Mouse (Mus musculus) midbrain, embryonic 13.5 days (tissue): Measurements from ENCODE around the gene Poc5. TPM values are rescaled to one million over a fixed set of nuclear protein-coding genes. Genes with fewer than 3 reads are reported as not detected.

ENCODE experiments used
- ATAC-seq: fragments of 200-750 bp; cut with Nextera tagmentation; 2 replicates; pipeline ENCODE4 v1.8.0; 2017; ENCODE audit warnings: mild to moderate bottlenecking, moderate TSS enrichment, moderate library complexity
- H3K27ac ChIP-seq: fragments of 300-500 bp; sonication (generic); 2 replicates; pipeline ENCODE4 v1.5.1; 2015; ENCODE audit warnings: inconsistent platforms, mild to moderate bottlenecking, moderate library complexity
- H3K27me3 ChIP-seq: fragments of 300-500 bp; sonication (generic); 2 replicates; pipeline ENCODE4 v1.6.1; 2015; ENCODE audit warnings: mild to moderate bottlenecking, inconsistent platforms
- H3K36me3 ChIP-seq: fragments of 300-500 bp; sonication (generic); 2 replicates; pipeline ENCODE4 v1.6.1; 2015; ENCODE audit warnings: mild to moderate bottlenecking, inconsistent platforms
- H3K4me1 ChIP-seq: fragments of 300-500 bp; sonication (generic); replicated peaks from 2 replicates; pipeline ENCODE4 v1.6.1; 2015; ENCODE audit warnings: inconsistent platforms
- H3K4me2 ChIP-seq: fragments of 300-500 bp; sonication (generic); replicated peaks from 2 replicates; pipeline ENCODE4 v1.6.1; 2015; ENCODE audit warnings: moderate library complexity, mild to moderate bottlenecking, inconsistent platforms
- H3K4me3 ChIP-seq: fragments of 300-500 bp; sonication (generic); replicated peaks from 2 replicates; pipeline ENCODE4 v1.5.1; 2015; ENCODE audit warnings: mild to moderate bottlenecking, inconsistent platforms
- H3K9ac ChIP-seq: fragments of 300-500 bp; sonication (generic); replicated peaks from 2 replicates; pipeline ENCODE4 v1.6.1; 2015; ENCODE audit warnings: mild to moderate bottlenecking, inconsistent platforms
- H3K9me3 ChIP-seq: fragments of 300-500 bp; sonication (generic); 2 replicates; pipeline ENCODE4 v1.6.1; 2016; ENCODE audit warnings: mild to moderate bottlenecking, inconsistent platforms
- WGBS: fragments of 180-500 bp; shearing (Covaris S2); methylation state at CpG from one replicate; pipeline ENCODE4 v1.1.7; 2015; 5-methylcytosine and 5-hydroxymethylcytosine counted together
- polyA plus RNA-seq: library from polyadenylated mRNA; unstranded; fragments of >200 nt; fragmentation: Nextera tagmentation; extraction: Ambion mirVana; gene quantifications from 2 replicates; pipeline ENCODE4 v1.2.1, GENCODE M21; 2015

Poc5 gene
- 22.5 and 23.3 TPM in 2 replicates for polyA plus RNA-seq

DNA sequence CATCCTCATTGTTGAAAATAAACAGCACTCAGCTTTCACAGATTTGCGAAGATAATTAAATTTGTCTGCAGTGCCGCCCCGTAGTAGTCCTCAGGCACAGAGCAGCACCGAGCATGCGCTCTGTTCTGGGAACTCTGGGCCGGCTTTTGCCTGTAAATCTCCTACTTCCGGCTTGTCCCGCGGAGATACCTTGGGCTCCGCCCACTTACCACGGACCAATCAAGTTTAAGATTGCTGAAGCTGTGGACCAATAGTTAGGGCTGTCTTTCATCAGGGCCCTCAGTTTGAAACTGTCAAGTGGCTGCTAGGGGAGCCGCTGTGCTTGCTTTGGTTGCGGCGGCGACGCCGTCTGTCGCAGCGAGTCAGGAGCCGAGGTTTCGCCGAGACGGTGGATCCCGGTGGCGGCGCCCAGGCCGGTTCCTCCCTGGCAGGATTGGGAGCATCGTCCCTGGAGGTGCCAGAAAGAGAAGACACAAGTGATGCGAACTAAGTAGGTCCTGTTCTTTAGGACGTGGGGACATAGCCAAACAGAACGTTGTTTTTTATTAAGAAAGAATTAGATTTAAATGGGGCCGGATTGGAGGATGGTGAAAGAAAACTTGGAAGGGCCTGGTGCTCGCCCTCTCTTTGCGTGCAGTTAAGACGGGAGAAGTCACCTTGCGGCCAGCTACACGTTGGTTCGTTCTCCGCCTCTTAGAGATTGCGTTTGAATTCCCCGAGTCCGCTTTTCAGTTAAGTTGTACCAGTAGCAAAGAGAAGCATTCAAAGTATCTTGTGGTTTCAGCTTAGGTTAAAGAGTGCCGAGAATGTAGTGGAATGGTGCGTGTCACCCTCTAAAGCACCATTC lies at the start of gene Poc5:
Gene Poc5, plus strand, starts transcription at position 253 of the 847 bp plus-strand sequence.
- ATAC-seq = peak; percentile 100
- H3K9me3 ChIP-seq = no peaks in the 10 kb centered on the region
- H3K4me1 ChIP-seq = peaks cover 13% of the 10 kb centered on the region
- peaks cover 24% of the 10 kb centered on the region for H3K36me3 ChIP-seq
- under 1% methylated on average over 44 of the region's 44 CpGs for WGBS
- H3K9ac ChIP-seq = peak within 1 kb of the TSS; percentile 72
- peak within 1 kb of the TSS; percentile 76 for H3K4me2 ChIP-seq
- peak within 1 kb of the TSS; percentile 78 for H3K4me3 ChIP-seq
- no peaks in the 10 kb centered on the region for H3K27me3 ChIP-seq
- H3K27ac ChIP-seq = 0 out of 2 replicates have a peak within 1 kb of the TSS, but pooled peaks have one; percentile 48

- Histone ChIP-seq H3K4me2 (no peak overlapping the region), H3K27ac (no peak overlapping the region), H3K9ac (no peak overlapping the region), H3K4me3 (no peak overlapping the region), H3K4me1 (no peaks in the 10 kb centered on the region), H3K36me3 (no peaks in the 10 kb centered on the region), H3K27me3 (no peaks in the 10 kb centered on the region), H3K9me3 (no peaks in the 10 kb centered on the region)
- 68% methylated on average over 3 of the region's 3 CpGs for WGBS
- ATAC-seq = no peak
These were observed 46.6 kb upstream of the Poc5 start for GRCm38 (mm10) chr13:96341461-96341860.

- Histone ChIP-seq H3K9me3 (no peaks in the 10 kb centered on the region), H3K27ac (no peak overlapping the region), H3K36me3 (no peaks in the 10 kb centered on the region), H3K4me1 (no peaks in the 10 kb centered on the region), H3K9ac (no peak overlapping the region), H3K4me2 (no peak overlapping the region), H3K4me3 (no peak overlapping the region), H3K27me3 (no peaks in the 10 kb centered on the region)
- WGBS = 85% methylated on average over 6 of the region's 6 CpGs
- no peak for ATAC-seq
These were observed 43.3 kb upstream of the Poc5 start for GRCm38 (mm10) chr13:96344778-96345177.

DNA sequence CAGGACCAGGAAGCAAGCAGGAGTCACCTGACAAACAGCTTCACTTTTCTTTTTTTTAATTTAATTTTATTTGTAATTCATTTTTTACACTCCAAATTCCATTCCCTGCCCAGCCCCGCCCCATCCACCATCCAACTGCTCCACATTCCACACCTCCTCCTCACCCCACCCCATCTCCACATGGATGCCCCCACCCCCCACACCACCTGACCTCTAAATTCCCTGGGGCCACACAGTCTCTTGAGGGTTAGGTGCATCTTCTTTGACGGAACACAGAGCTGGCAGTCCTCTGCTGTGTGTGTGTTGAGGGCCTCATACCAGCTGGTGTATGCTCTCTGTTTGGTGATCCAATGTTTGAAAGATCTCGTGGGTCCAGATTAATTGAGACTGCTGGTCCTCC lies 41.5 kb upstream of the Poc5 start:
- no peaks in the 10 kb centered on the region for H3K27me3 ChIP-seq
- H3K9me3 ChIP-seq = no peaks in the 10 kb centered on the region
- no peaks in the 10 kb centered on the region for H3K4me1 ChIP-seq
- no peak for ATAC-seq
- no peak overlapping the region for H3K4me3 ChIP-seq
- H3K36me3 ChIP-seq = no peaks in the 10 kb centered on the region
- no peak overlapping the region for H3K4me2 ChIP-seq
- H3K9ac ChIP-seq = no peak overlapping the region
- H3K27ac ChIP-seq = no peak overlapping the region
- WGBS = 60% methylated on average over 3 of the region's 3 CpGs

- no peak for ATAC-seq
- H3K4me1 ChIP-seq = no peaks in the 10 kb centered on the region
- no peak overlapping the region for H3K4me3 ChIP-seq
- H3K27ac ChIP-seq = peak overlapping the region; percentile 61; the same call in 1 of the 2 replicates
- no peaks in the 10 kb centered on the region for H3K27me3 ChIP-seq
- no peak overlapping the region for H3K9ac ChIP-seq
- H3K36me3 ChIP-seq = no peaks in the 10 kb centered on the region
- H3K9me3 ChIP-seq = no peaks in the 10 kb centered on the region
- no peak overlapping the region for H3K4me2 ChIP-seq
- 82% methylated on average over 6 of the region's 6 CpGs for WGBS
These were observed 37.9 kb upstream of the Poc5 start for GRCm38 (mm10) chr13:96350207-96350606.

DNA sequence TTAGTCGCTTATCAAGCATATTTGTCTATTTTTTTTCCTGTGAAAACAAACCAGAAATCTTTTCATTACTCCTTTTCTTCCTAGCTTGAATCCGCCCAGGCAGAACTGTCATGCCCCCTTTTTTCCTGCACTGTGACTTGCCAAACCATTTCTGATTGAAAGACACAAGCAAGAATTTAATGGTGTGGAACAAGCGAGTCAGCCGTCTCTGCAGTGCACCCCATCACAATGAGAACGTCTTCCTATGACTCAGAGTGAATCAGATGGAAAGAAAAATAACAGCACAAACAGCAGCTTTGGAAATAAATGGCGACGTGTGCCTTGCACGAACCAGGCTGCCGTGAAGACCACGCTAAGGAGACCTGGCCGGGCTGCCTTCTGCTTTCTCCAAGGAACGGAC lies 36.8 kb upstream of the Poc5 start:
- no peaks in the 10 kb centered on the region for H3K9me3 ChIP-seq
- ATAC-seq = 0 out of 2 replicates have a peak, but pooled peaks have one; percentile 45
- no peaks in the 10 kb centered on the region for H3K4me1 ChIP-seq
- no peaks in the 10 kb centered on the region for H3K27me3 ChIP-seq
- H3K27ac ChIP-seq = peak overlapping the region; percentile 61
- 66% methylated on average over 12 of the region's 12 CpGs for WGBS
- no peak overlapping the region for H3K9ac ChIP-seq
- H3K4me2 ChIP-seq = no peak overlapping the region
- no peaks in the 10 kb centered on the region for H3K36me3 ChIP-seq
- no peak overlapping the region for H3K4me3 ChIP-seq

GRCm38 (mm10) chr13:96375519-96375918 lies 12.6 kb upstream of the Poc5 start:
- Histone ChIP-seq H3K27me3 (no peaks in the 10 kb centered on the region), H3K36me3 (no peaks in the 10 kb centered on the region), H3K9ac (no peak overlapping the region), H3K27ac (no peak overlapping the region), H3K4me2 (no peak overlapping the region), H3K4me1 (no peaks in the 10 kb centered on the region), H3K9me3 (no peaks in the 10 kb centered on the region; the same call in 1 of the 2 replicates), H3K4me3 (no peak overlapping the region)
- no peak for ATAC-seq
- WGBS = 11% methylated on average over 2 of the region's 2 CpGs

DNA sequence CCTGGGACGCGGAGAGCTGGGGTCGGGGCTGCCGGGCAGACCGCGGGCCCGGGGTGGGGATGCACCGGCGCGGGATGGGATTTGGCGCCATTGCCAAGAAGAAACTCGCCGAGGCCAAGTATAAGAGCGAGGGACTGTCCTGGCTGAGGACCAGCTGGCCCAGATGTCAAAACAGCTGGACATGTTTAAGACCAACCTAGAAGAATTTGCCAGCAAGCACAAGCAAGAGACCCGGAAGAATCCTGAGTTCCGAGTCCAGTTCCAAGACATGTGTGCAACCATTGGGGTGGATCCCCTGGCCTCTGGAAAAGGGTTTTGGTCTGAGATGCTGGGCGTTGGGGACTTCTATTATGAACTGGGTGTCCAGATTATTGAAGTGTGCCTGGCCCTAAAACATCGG lies 11.2 kb upstream of the Poc5 start:
- no peak for ATAC-seq
- Histone ChIP-seq H3K36me3 (no peaks in the 10 kb centered on the region), H3K4me1 (no peaks in the 10 kb centered on the region), H3K27me3 (no peaks in the 10 kb centered on the region), H3K4me3 (no peak overlapping the region), H3K4me2 (no peak overlapping the region), H3K27ac (no peak overlapping the region), H3K9me3 (no peaks in the 10 kb centered on the region), H3K9ac (no peak overlapping the region)
- WGBS = 93% methylated on average over 18 of the region's 18 CpGs

- WGBS = 83% methylated on average over 4 of the region's 4 CpGs
- H3K9ac ChIP-seq = no peak overlapping the region
- no peak for ATAC-seq
- no peaks in the 10 kb centered on the region for H3K4me1 ChIP-seq
- no peaks in the 10 kb centered on the region for H3K36me3 ChIP-seq
- no peak overlapping the region for H3K4me3 ChIP-seq
- no peak overlapping the region for H3K27ac ChIP-seq
- H3K4me2 ChIP-seq = no peak overlapping the region
- no peaks in the 10 kb centered on the region for H3K27me3 ChIP-seq
- no peaks in the 10 kb centered on the region; the same call in 1 of the 2 replicates for H3K9me3 ChIP-seq
These were observed 10.2 kb upstream of the Poc5 start for GRCm38 (mm10) chr13:96377883-96378282.

- peaks cover 13% of the 10 kb centered on the region for H3K4me1 ChIP-seq
- peak overlapping the region; percentile 78 for H3K4me3 ChIP-seq
- peaks cover 34% of the 10 kb centered on the region for H3K36me3 ChIP-seq
- no peaks in the 10 kb centered on the region for H3K27me3 ChIP-seq
- H3K9me3 ChIP-seq = no peaks in the 10 kb centered on the region
- WGBS = 23% methylated on average over 2 of the region's 2 CpGs
- peak overlapping the region; percentile 72 for H3K9ac ChIP-seq
- no peak for ATAC-seq
- H3K4me2 ChIP-seq = peak overlapping the region; percentile 76
- no peak overlapping the region for H3K27ac ChIP-seq
These were observed 1.2 kb downstream of the Poc5 start for GRCm38 (mm10) chr13:96389301-96389700.

DNA sequence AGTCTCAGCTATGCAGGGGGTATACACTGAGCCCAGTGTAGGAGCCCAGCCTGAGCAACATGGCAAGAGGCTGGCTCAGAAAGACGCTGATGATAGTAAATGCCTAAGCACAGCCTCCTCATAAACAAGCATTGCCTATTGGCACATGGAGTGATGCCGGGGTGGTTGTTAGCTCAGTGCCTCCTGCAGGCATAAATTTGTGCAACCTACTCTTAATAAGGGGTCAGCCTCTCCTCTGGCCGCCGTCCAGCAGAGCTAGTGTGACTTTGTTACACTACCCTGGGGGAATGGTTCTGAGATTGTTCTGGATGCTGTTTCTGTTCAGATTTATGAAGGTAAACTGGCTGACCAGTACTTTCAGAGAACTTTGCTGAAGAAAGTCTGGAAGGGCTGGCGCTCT lies 13.2 kb downstream of the Poc5 start:
- Histone ChIP-seq H3K27ac (no peak overlapping the region), H3K9ac (no peak overlapping the region), H3K27me3 (no peaks in the 10 kb centered on the region), H3K9me3 (no peaks in the 10 kb centered on the region), H3K4me1 (no peaks in the 10 kb centered on the region), H3K36me3 (peaks cover 90% of the 10 kb centered on the region), H3K4me3 (no peak overlapping the region), H3K4me2 (no peak overlapping the region)
- 95% methylated on average over 5 of the region's 5 CpGs for WGBS
- ATAC-seq = no peak

- no peak for ATAC-seq
- Histone ChIP-seq H3K36me3 (peaks cover 62% of the 10 kb centered on the region), H3K9me3 (no peaks in the 10 kb centered on the region), H3K27me3 (no peaks in the 10 kb centered on the region), H3K4me1 (no peaks in the 10 kb centered on the region), H3K27ac (no peak overlapping the region), H3K4me2 (no peak overlapping the region), H3K9ac (no peak overlapping the region), H3K4me3 (no peak overlapping the region)
- 94% methylated on average over 2 of the region's 2 CpGs for WGBS
These were observed 17.4 kb downstream of the Poc5 start for GRCm38 (mm10) chr13:96405518-96405917.
